Mouse (Mus musculus) skeletal muscle tissue, adult 2 months (tissue): ENCODE data around the gene Pid1.

Experiments
- DNase-seq: peaks from one replicate; pipeline ENCODE4 v3.0.0-alpha.2; 2012; ENCODE audit warnings: low read depth, low spot score

The Pid1 gene

DNA sequence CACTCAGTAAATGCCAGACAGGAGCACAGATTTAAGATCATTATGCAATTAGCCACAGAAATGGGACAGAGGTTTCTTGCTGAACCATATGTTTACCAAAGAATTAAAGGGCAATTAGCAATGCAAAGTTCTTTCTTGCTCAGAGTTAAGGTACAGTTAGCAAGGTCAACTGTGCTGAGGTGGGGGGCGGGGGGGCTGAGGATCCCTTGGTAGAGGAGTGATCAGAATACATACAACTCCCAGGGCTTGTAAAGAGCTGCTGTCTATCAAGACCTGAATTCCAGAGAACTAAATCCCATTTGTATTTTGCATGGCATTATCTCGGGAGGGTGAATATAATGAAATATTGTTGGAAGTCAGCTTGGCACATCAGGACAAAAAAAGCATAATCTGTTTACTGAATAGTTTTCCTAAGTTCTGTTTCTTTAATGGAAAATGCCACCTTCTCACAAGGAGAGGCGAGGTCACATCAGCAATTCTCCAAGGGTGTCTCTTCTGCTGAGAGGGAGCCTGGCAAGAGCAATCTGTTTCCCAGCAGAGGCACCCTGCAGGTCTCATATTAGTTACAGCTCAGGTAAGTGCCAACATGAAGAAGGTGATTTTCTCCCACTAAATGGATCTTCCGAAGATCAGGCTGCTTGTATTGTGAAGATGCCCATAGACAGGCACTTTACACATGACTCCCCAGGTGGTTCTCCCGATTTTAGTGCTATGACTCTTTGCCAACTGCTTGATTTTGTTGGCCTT, 306.9 kb downstream of the Pid1 start:
- no peak for DNase-seq

DNA sequence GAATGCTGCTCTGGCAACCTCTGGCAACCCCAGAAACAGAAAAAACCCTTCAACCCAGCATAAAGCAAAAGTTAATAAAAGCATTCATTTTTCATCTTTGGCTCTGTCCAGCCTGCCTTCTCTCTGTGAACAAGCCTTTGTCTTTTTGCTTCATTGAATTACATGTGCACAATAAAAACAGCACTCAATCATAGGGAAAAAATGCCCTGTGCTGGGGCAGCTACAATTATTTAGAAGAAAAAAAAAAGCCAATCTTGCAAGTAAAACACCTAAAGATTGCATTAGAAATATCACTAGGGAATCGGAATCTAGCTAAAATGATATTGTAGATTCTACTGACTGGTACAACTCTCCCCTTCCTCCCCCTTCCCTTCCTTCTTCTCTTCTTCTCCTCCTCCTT, 307.7 kb downstream of the Pid1 start:
- DNase-seq: no peak

DNA sequence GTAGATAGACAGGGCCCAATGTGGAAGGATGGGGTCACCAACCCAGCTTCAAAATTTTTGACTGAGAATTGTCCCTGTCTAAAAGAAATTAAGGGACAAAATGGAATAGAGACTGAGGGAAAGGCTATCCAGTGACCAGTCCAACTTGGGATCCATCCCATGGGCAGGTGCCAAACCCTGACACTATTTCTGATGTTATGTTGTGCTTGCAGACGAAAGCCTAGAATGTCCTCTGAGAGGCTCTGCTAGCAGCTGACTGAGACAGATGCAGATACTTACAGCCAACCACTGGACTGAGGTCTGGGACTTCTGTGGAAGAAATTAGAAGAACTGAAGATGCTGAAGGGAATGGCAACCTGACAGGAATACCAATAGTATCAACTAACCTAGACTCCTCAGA, 338.2 kb downstream of the Pid1 start:
- DNase-seq: peak; percentile 72

DNA sequence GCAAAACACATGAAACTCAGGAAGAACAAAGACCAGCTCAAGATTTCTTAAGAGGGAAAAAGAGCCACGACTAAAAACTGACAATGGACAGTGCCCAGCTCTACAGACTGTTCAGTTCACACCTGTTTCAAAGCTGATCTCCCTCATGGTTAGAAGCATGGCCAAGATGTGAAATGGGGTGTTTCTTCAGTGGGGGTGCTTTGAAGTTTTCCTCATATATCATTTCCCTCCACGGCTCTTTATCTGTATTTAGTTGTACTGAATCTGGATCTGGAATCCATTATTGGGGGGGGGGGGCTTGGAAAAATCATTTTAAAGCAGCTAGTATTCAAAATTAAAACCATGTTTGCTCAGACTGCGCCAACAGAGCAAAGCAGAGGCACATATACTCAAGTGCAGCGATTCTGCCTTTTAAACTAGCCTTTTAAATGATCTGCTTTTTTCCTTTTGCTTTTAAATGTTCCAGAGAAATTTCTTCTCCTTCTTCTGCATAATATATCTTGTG, 351.1 kb downstream of the Pid1 start:
- DNase-seq: no peak

DNA sequence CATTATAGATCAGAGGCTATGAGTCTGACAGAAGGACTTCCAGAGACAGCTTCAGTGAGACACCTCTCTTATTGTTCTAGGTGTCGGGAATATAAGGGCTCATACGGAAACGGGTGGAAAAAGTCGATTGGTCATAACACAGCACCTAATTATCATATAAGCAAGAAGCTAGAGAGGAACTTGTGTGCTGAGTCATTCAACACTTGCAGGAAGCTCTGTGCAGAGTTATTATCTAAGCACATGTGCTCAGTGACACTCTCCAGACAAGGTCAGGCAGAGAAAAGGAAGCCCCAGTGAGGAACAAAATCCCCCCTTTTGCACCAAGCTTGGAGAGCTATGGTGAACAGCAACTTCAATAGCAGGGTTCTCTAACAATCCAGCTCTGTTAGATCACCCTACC, 361.4 kb downstream of the Pid1 start:
- DNase-seq: no peak
